Mouse (Mus musculus) bone marrow, adult 2 months (tissue): ENCODE measurements around the gene Arhgap10.

Experiments used
- CTCF ChIP-seq: fragments of 200-500 bp; IDR thresholded peaks from 2 replicates; pipeline ENCODE4 v1.5.1; 2011; ENCODE audit warnings: low read length, control low read depth; ENCODE audit not compliant: control insufficient read depth, insufficient read depth
- POLR2A ChIP-seq: fragments of 200-500 bp; IDR thresholded peaks from 2 replicates; pipeline ENCODE4 v1.6.1; 2011; ENCODE audit warnings: low read depth, mild to moderate bottlenecking, control low read depth, low read length, borderline replicate concordance; ENCODE audit not compliant: control insufficient read depth

DNA sequence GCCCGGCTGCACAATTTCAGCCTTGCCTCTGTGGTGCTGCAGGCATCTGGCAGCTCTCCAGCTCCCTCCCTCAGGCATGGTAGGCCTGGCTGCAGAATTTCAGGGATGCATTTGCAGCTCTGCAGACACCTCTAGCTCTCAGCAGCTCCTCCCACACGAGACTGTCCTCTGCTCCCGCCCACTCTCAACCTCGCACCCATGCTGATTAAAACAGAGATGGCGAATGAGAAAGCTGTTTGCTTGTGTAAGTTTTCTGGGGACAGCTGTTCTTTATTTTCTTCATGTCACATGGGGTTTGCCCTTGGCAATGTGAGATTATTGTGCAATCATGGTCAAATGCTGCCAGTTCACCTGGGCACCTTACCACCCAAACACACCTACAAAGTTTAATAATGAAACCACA lies 141.3 kb downstream of the Arhgap10 start:
- no peak for TF ChIP-seq CTCF
- TF ChIP-seq POLR2A, result no peak
